Mouse (Mus musculus): ENCODE results near the gene Nmrk1. TPM values are rescaled to one million over a fixed set of nuclear protein-coding genes. Genes with fewer than 3 reads are reported as not detected.

The Nmrk1 gene
- polyA plus RNA-seq, 1 experiment from 2014 or later, result 14.6 TPM

GRCm38 (mm10) chr19:18641001-18641400, 9.3 kb downstream of the Nmrk1 start:
- no peak for ATAC-seq (ENCODE audit: insufficient read depth, low FRiP score, low read depth)
- no peak overlapping the region for H3K4me2 ChIP-seq
- no peaks in the 10 kb centered on the region for H3K27me3 ChIP-seq (replicated peaks)
- no peaks in the 10 kb centered on the region for H3K4me1 ChIP-seq
- H3K9ac ChIP-seq, result no peak overlapping the region
- no peaks in the 10 kb centered on the region for H3K9me3 ChIP-seq
- H3K27ac ChIP-seq, result no peak overlapping the region
- whole genome bisulfite sequencing, result 67% methylated on average over 4 of the region's 4 CpGs
- H3K36me3 ChIP-seq, result no peaks in the 10 kb centered on the region
- H3K4me3 ChIP-seq (replicated peaks), result no peak overlapping the region

DNA sequence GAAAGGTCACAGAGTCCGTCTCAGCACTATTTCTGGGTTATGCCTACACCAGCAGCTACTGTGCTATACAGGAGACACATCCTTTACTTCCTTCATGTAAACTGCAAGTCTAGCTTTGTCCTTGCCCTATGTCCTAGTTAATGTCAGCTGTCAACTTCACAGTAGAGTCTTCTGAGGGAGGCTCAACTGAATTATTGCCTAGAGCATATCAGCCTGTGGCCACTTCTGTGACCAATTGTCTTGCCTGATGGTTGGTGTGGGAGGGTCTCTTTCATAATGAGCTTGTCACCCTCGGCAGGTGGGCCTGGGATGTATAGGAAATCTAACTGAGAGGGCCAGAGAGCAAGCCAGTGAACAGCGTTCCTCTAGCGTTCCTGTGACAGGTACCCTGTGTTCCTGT, 11.7 kb downstream of the Nmrk1 start:
- no peak overlapping the region for H3K4me3 ChIP-seq (replicated peaks)
- WGBS, result 66% methylated on average over 4 of the region's 4 CpGs
- H3K27ac ChIP-seq, result no peak overlapping the region
- H3K9ac ChIP-seq, result no peak overlapping the region
- no peak for ATAC-seq (ENCODE audit: insufficient read depth, low FRiP score, low read depth)
- no peaks in the 10 kb centered on the region for H3K9me3 ChIP-seq
- H3K4me1 ChIP-seq, result no peaks in the 10 kb centered on the region
- H3K4me2 ChIP-seq, result no peak overlapping the region
- no peaks in the 10 kb centered on the region for H3K27me3 ChIP-seq (replicated peaks)
- H3K36me3 ChIP-seq, result no peaks in the 10 kb centered on the region

DNA sequence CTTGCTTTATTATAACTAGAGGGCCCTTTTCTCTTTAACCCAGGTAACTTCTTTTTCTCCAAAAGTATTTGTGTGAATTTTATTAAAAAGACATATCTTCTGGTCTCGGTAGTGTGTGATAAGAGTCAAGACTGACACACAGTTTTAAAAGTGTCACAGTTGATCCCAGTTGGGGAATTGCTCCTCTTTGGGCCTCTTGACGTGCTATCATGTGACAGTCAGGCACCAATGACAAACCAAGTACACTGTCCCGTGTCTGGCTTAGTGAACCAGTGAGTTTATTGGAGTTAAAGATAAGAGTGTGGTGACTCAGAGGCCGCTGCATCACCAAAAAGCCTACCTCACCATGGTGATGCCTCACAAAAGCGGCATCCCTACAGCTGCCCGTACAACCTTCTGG, 12.3 kb downstream of the Nmrk1 start:
- ATAC-seq (ENCODE audit: insufficient read depth, low FRiP score, low read depth), result peak; percentile 75
- Histone ChIP-seq H3K36me3 (no peaks in the 10 kb centered on the region), H3K27me3 (replicated peaks) (no peaks in the 10 kb centered on the region), H3K9me3 (no peaks in the 10 kb centered on the region), H3K27ac (no peak overlapping the region), H3K4me2 (no peak overlapping the region), H3K9ac (no peak overlapping the region), H3K4me3 (replicated peaks) (no peak overlapping the region), H3K4me1 (no peaks in the 10 kb centered on the region)
- 73% methylated on average over 6 of the region's 6 CpGs for WGBS

GRCm38 (mm10) chr19:18646397-18646796, 14.6 kb downstream of the Nmrk1 start:
- H3K9me3 ChIP-seq, result no peaks in the 10 kb centered on the region

GRCm38 (mm10) chr19:18646853-18647420, 15.2 kb downstream of the Nmrk1 start:
- H3K4me1 ChIP-seq, result no peaks in the 10 kb centered on the region
- WGBS, result 75% methylated on average over 5 of the region's 5 CpGs
- H3K4me2 ChIP-seq, result no peak overlapping the region
- H3K27me3 ChIP-seq (replicated peaks), result no peaks in the 10 kb centered on the region
- no peak overlapping the region for H3K27ac ChIP-seq
- ATAC-seq (ENCODE audit: insufficient read depth, low FRiP score, low read depth), result peak; percentile 66; the same call in 1 of the 2 replicates
- H3K4me3 ChIP-seq (replicated peaks), result no peak overlapping the region
- H3K9ac ChIP-seq, result no peak overlapping the region
- H3K9me3 ChIP-seq, result no peaks in the 10 kb centered on the region
- no peaks in the 10 kb centered on the region for H3K36me3 ChIP-seq

More at GRCm38 (mm10) chr19:18646397-18646796, 14.6 kb downstream of the Nmrk1 start:
- Histone ChIP-seq H3K27me3 (replicated peaks) (no peaks in the 10 kb centered on the region), H3K4me3 (replicated peaks) (no peak overlapping the region), H3K36me3 (no peaks in the 10 kb centered on the region), H3K4me2 (no peak overlapping the region), H3K9ac (no peak overlapping the region), H3K27ac (no peak overlapping the region), H3K4me1 (no peaks in the 10 kb centered on the region)
- ATAC-seq (ENCODE audit: insufficient read depth, low FRiP score, low read depth), result no peak
- WGBS, result 65% methylated on average over 3 of the region's 3 CpGs

DNA sequence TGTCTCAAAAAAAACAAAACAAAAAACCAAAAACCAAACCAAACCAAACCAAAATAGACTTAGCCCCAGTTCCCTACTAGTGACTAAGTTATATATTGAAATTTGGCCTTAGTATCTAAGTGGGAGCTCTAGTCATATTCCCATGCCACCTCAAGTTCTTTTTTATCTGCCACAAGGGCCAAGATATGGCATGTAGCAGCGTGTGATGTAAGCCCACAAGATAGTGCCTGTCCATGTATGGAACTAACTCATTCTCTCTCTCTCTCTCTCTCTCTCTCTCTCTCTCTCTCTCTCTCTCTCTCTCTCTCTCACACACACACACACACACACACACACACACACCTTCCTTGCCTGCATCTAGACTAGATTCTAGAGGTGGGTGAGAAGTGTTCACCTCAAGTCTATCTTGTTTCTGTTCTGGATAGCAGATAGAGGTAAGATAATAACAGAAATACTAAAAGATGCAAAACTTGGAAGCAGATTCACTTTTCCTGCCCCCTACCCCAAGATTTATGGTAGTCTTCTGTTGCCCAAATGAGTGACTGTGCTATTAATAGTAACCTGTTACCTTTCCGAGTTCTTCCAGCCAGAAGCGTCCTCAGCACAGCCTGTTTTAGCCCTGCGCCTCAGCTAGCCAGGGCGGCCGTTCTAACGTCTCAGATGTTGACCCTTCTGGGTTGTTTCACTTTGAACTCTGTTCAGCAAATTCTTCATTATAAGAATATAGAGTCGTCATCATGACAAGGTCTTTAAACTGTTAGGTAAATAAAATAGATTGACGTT, 16.2 kb downstream of the Nmrk1 start:
- Histone ChIP-seq H3K36me3 (no peaks in the 10 kb centered on the region), H3K9ac (no peak overlapping the region), H3K27ac (no peak overlapping the region), H3K4me2 (no peak overlapping the region), H3K27me3 (replicated peaks) (no peaks in the 10 kb centered on the region), H3K4me1 (no peaks in the 10 kb centered on the region), H3K9me3 (no peaks in the 10 kb centered on the region), H3K4me3 (replicated peaks) (no peak overlapping the region)
- no peak for ATAC-seq (ENCODE audit: insufficient read depth, low FRiP score, low read depth)
- WGBS, result 46% methylated on average over 9 of the region's 9 CpGs

- no peak overlapping the region for H3K4me2 ChIP-seq
- no peaks in the 10 kb centered on the region for H3K4me1 ChIP-seq
- H3K9ac ChIP-seq, result no peak overlapping the region
- no peak for ATAC-seq (ENCODE audit: insufficient read depth, low FRiP score, low read depth)
- H3K9me3 ChIP-seq, result no peaks in the 10 kb centered on the region
- no peak overlapping the region for H3K4me3 ChIP-seq (replicated peaks)
- WGBS, result 74% methylated on average over 6 of the region's 6 CpGs
- no peak overlapping the region for H3K27ac ChIP-seq
- no peaks in the 10 kb centered on the region for H3K27me3 ChIP-seq (replicated peaks)
- no peaks in the 10 kb centered on the region for H3K36me3 ChIP-seq
Measured at GRCm38 (mm10) chr19:18648558-18648945, 16.8 kb downstream of the Nmrk1 start.

- H3K4me2 ChIP-seq, result no peak overlapping the region
- 70% methylated on average over 4 of the region's 4 CpGs for WGBS
- H3K27ac ChIP-seq, result no peak overlapping the region
- ATAC-seq (ENCODE audit: insufficient read depth, low FRiP score, low read depth), result no peak
- no peak overlapping the region for H3K9ac ChIP-seq
- no peaks in the 10 kb centered on the region for H3K9me3 ChIP-seq
- no peak overlapping the region for H3K4me3 ChIP-seq (replicated peaks)
- no peaks in the 10 kb centered on the region for H3K4me1 ChIP-seq
- H3K27me3 ChIP-seq (replicated peaks), result no peaks in the 10 kb centered on the region
- no peaks in the 10 kb centered on the region for H3K36me3 ChIP-seq
Measured at GRCm38 (mm10) chr19:18649955-18650354, 18.2 kb downstream of the Nmrk1 start.

DNA sequence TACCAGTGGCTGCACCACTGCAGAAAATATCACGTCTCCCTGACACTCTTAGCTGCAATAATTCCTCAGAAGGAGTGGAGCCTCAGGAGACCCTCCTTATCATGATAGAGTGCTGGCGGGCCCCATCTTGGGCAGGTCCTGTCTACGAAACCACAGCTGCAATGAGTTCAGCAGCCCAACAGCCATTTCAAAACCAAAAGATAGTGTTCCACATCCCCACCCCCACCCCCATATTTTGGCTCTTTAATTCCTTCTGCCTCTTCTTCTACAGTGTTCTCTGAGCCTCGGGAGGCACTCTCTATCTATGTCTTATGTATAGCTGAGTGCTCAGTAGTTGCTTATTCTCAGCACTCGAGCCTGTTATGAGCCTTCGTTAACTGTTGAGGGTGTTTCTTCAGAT, 18.7 kb downstream of the Nmrk1 start:
- Histone ChIP-seq H3K36me3 (no peaks in the 10 kb centered on the region), H3K4me2 (no peak overlapping the region), H3K4me3 (replicated peaks) (no peak overlapping the region), H3K27ac (no peak overlapping the region), H3K4me1 (no peaks in the 10 kb centered on the region), H3K9ac (no peak overlapping the region), H3K9me3 (no peaks in the 10 kb centered on the region), H3K27me3 (replicated peaks) (no peaks in the 10 kb centered on the region)
- no peak for ATAC-seq (ENCODE audit: insufficient read depth, low FRiP score, low read depth)
- WGBS, result 72% methylated on average over 6 of the region's 6 CpGs

DNA sequence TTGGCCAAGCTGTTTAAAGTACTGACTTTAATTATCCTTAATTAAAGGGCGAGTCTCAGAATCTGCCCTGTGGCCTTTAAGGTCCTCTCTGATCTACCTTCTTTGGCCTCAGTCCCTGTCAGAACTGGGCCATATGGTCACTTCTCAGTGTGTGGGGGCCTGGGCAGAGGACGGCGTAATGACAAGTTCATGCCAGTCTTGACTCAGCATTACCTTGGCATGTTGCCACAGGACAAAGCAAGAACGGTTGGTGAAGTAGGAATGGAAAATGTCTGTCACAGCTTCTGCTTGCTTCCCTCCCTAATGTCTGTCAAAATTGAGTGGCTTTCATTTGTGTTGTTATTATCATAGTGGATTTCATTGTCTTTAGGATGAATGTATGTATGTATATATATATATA, 20.8 kb downstream of the Nmrk1 start:
- no peaks in the 10 kb centered on the region for H3K9me3 ChIP-seq
- H3K27me3 ChIP-seq (replicated peaks), result no peaks in the 10 kb centered on the region
- no peak overlapping the region for H3K4me2 ChIP-seq
- H3K4me1 ChIP-seq, result no peaks in the 10 kb centered on the region
- H3K4me3 ChIP-seq (replicated peaks), result no peak overlapping the region
- 74% methylated on average over 4 of the region's 4 CpGs for WGBS
- no peak overlapping the region for H3K27ac ChIP-seq
- no peaks in the 10 kb centered on the region for H3K36me3 ChIP-seq
- ATAC-seq (ENCODE audit: insufficient read depth, low FRiP score, low read depth), result no peak
- no peak overlapping the region for H3K9ac ChIP-seq

DNA sequence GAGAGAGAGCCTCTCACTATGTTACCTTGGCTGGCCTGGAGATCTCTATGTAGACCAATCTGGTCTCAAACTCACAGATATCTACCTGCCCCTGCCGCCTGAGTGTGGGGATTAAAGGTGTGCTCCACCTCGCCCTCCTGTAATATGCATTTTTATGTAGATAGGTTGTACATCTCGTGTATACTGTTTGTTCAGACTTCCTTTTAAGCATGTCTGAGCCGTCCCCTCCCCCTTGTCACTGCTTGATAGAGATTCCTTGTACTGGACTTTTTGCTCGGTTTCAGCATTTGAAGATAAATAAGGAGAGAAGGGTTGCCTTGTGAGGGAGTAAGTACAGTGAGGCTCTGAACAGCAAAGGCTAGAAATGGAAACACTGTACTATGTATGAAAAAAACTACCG, 21.3 kb downstream of the Nmrk1 start:
- H3K4me1 ChIP-seq, result no peaks in the 10 kb centered on the region
- no peaks in the 10 kb centered on the region for H3K9me3 ChIP-seq
- H3K27ac ChIP-seq, result no peak overlapping the region
- no peaks in the 10 kb centered on the region for H3K27me3 ChIP-seq (replicated peaks)
- H3K4me3 ChIP-seq (replicated peaks), result no peak overlapping the region
- 77% methylated on average over 6 of the region's 6 CpGs for WGBS
- H3K9ac ChIP-seq, result no peak overlapping the region
- H3K4me2 ChIP-seq, result no peak overlapping the region
- ATAC-seq (ENCODE audit: insufficient read depth, low FRiP score, low read depth), result no peak
- H3K36me3 ChIP-seq, result no peaks in the 10 kb centered on the region

- Histone ChIP-seq H3K4me1 (no peaks in the 10 kb centered on the region), H3K4me2 (no peak overlapping the region), H3K9ac (no peak overlapping the region), H3K36me3 (no peaks in the 10 kb centered on the region), H3K4me3 (replicated peaks) (no peak overlapping the region), H3K27ac (no peak overlapping the region), H3K9me3 (no peaks in the 10 kb centered on the region), H3K27me3 (replicated peaks) (no peaks in the 10 kb centered on the region)
- WGBS, result 84% methylated on average over 8 of the region's 8 CpGs
- no peak for ATAC-seq (ENCODE audit: insufficient read depth, low FRiP score, low read depth)
Measured at GRCm38 (mm10) chr19:18654330-18654729, 22.6 kb downstream of the Nmrk1 start.

All from stomach, embryonic 15.5 days (tissue).